Mouse (Mus musculus) olfactory bulb, adult 2 months (tissue): ENCODE data around the gene Mat2a. TPM values are rescaled to one million over a fixed set of nuclear protein-coding genes. Genes with fewer than 3 reads are reported as not detected.

Experiments used
- H3K27ac ChIP-seq: fragments of 200-500 bp; 2 replicates; pipeline ENCODE4 v1.5.1; 2012; ENCODE audit warnings: low read depth, low read length; ENCODE audit not compliant: insufficient read depth
- H3K4me1 ChIP-seq: fragments of 200-500 bp; 2 replicates; pipeline ENCODE4 v1.6.1; 2012; ENCODE audit warnings: low read length; ENCODE audit not compliant: control insufficient read depth, insufficient read depth
- H3K4me3 ChIP-seq: fragments of 200-500 bp; 2 replicates; pipeline ENCODE4 v1.5.1; 2012; ENCODE audit warnings: mild to moderate bottlenecking, low read depth, low read length, moderate library complexity; ENCODE audit not compliant: insufficient read depth
- CTCF ChIP-seq: fragments of 200-500 bp; IDR thresholded peaks from 2 replicates; pipeline ENCODE4 v1.5.1; 2012; ENCODE audit warnings: low read depth, mild to moderate bottlenecking, low read length, moderate library complexity; ENCODE audit not compliant: insufficient read depth
- POLR2A ChIP-seq: fragments of 200-500 bp; IDR thresholded peaks from 2 replicates; pipeline ENCODE4 v1.6.1; 2012; ENCODE audit warnings: mild to moderate bottlenecking, low read depth, low read length, moderate library complexity; ENCODE audit not compliant: insufficient read depth
- WGBS: fragments of 180-500 bp; shearing (Covaris S2); methylation state at CpG from one replicate; pipeline ENCODE4 v1.1.7; 2018; 5-methylcytosine and 5-hydroxymethylcytosine counted together
- polyA plus RNA-seq: library from polyadenylated mRNA; stranded (reverse); fragments of >200 nt; gene quantifications from 2 replicates; pipeline ENCODE4 v1.2.4, GENCODE M21; 2012; ENCODE audit warnings: low replicate concordance; ENCODE audit not compliant: missing spikeins, insufficient read depth, insufficient read length

Gene Mat2a
- polyA plus RNA-seq, 1 experiment = 557 TPM

DNA sequence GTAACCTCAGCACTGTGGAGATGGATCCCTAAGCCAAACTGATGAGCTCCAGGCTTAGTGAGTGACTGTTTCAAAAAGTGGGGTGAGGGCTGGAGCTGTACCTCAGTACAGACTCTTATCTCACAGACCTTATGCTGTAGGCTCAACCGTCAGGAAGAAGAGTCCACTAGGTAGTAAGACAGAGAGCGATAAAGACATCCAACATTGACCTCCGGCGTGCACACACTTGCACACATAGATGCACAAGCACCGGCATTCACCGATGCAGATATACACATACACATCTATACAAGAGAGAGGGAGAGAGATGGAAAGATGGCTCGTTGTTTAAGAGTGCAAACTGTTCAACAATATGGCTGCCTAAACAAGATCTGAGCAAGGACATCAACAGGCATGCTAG lies 55.4 kb downstream of the Mat2a start:
- H3K27ac ChIP-seq = no peak overlapping the region
- H3K4me1 ChIP-seq = peaks cover 4% of the 10 kb centered on the region; the same call in 1 of the 2 replicates
- H3K4me3 ChIP-seq = no peak overlapping the region
- WGBS = 93% methylated on average over 7 of the region's 7 CpGs
- no peak for TF ChIP-seq CTCF
- TF ChIP-seq POLR2A = no peak

DNA sequence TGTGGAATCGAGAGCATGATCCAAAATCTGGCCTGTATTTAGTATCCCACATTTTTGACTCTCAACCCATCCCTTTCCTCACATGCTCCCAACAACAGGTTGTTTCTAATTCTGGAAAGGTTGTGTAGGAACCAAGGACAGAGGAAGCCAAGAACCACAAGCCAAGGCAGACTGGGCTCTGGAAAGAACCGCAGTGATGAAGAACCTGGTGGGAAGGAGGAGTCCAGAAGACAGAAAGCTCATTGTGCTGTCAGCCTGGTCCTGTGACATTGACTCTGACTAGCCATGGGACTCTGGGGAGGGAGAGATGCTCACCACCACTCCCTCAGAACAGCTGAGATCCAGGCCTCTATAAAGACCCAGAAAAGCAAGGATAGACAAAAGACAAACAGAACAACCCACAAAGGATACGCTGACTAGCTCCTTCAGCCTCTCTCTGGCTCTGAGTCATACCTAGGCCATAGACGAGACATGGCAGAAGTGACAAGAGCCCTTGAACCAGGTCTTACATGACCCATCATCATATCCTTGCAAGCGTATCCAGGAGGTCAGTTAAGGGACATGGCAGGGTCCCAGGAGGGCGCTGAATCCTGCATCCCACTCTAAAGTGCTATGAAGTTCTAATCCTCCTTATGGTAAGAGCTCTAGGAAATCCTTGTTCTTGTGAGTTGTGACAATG lies 56.1 kb downstream of the Mat2a start:
- Histone ChIP-seq H3K4me3 (no peak overlapping the region), H3K4me1 (peaks cover 4% of the 10 kb centered on the region; the same call in 1 of the 2 replicates), H3K27ac (no peak overlapping the region)
- 84% methylated on average over 6 of the region's 6 CpGs for WGBS
- TF ChIP-seq POLR2A (no peak), CTCF (no peak)

Other genes with a start within 250 kb of the Mat2a start
- not detected in 2 replicates for gene Atoh8, start 204.0 kb downstream of the Mat2a start, polyA plus RNA-seq
- not detected in 2 replicates for gene Sftpb, start 134.9 kb downstream of the Mat2a start, polyA plus RNA-seq
- gene Usp39, start 94.4 kb downstream of the Mat2a start, polyA plus RNA-seq = not detected in 2 replicates
- gene 0610030E20Rik, start 92.2 kb downstream of the Mat2a start, polyA plus RNA-seq = not detected in 2 replicates
- not detected in 2 replicates for gene Tmem150a, start 84.1 kb downstream of the Mat2a start, polyA plus RNA-seq
- not detected in 2 replicates for gene Rnf181, start 72.6 kb downstream of the Mat2a start, polyA plus RNA-seq
- gene Vamp5, start 59.1 kb downstream of the Mat2a start, polyA plus RNA-seq = not detected in 2 replicates
- gene Vamp8, start 48.9 kb downstream of the Mat2a start, polyA plus RNA-seq = not detected in 2 replicates
- gene Ggcx, start 25.2 kb downstream of the Mat2a start, polyA plus RNA-seq = not detected in 2 replicates
- not detected in 2 replicates for gene Sh2d6, start 82.1 kb upstream of the Mat2a start, polyA plus RNA-seq
- gene Capg, start 104.8 kb upstream of the Mat2a start, polyA plus RNA-seq = not detected in 2 replicates
- gene Elmod3, start 158.9 kb upstream of the Mat2a start, polyA plus RNA-seq = not detected in 2 replicates
- not detected in 2 replicates for gene Retsat, start 158.9 kb upstream of the Mat2a start, polyA plus RNA-seq
- not detected in 2 replicates for gene Tgoln1, start 177.4 kb upstream of the Mat2a start, polyA plus RNA-seq